Mouse (Mus musculus) mesoderm, embryonic 11.5 days (tissue): ENCODE measurements at regions not wholly inside any gene's neighbourhood (a gene's known extent, or its start where the extent isn't known, plus 50 kb on each side); places are given as distances from the start of the nearest gene placed in this dataset.

Experiments
- DNase-seq: peaks from one replicate; pipeline ENCODE4 v3.0.0-alpha.2; 2012; ENCODE audit warnings: low read depth, low spot score

- no peak for DNase-seq
These were observed 61.6 kb upstream of the Syt6 start for GRCm38 (mm10) chr3:103513411-103513810.

GRCm38 (mm10) chr3:103514061-103514460 lies 61.0 kb upstream of the Syt6 start:
- no peak for DNase-seq

- DNase-seq = no peak
These were observed 59.1 kb upstream of the Syt6 start for GRCm38 (mm10) chr3:103515946-103516345.

GRCm38 (mm10) chr3:103517376-103518304 lies 57.4 kb upstream of the Syt6 start:
- no peak for DNase-seq

- no peak for DNase-seq
These were observed 56.4 kb upstream of the Syt6 start for GRCm38 (mm10) chr3:103518624-103519023.
